Mouse (Mus musculus) intestine, embryonic 14.5 days (tissue): ENCODE results near the gene Taar2. TPM values are rescaled to one million over a fixed set of nuclear protein-coding genes. Genes with fewer than 3 reads are reported as not detected.

Experiments used
- ATAC-seq: fragments of 200-750 bp; cut with Nextera tagmentation; replicated peaks from 2 replicates; pipeline ENCODE4 v1.8.0; 2017; ENCODE audit warnings: low read depth, moderate number of reproducible peaks, moderate TSS enrichment, moderate library complexity; ENCODE audit not compliant: low FRiP score, low TSS enrichment
- DNase-seq: peaks from one replicate; pipeline ENCODE4 v3.0.0-alpha.2; 2018; ENCODE audit warnings: low spot score
- H3K27ac ChIP-seq: fragments of 300-500 bp; sonication (generic); 2 replicates; pipeline ENCODE4 v1.5.1; 2014; ENCODE audit warnings: low read depth, mild to moderate bottlenecking, control low read depth
- H3K27me3 ChIP-seq: fragments of 300-500 bp; sonication (generic); replicated peaks from 2 replicates; pipeline ENCODE4 v1.6.1; 2014; ENCODE audit warnings: low read length, control low read depth; ENCODE audit not compliant: control insufficient read depth, insufficient read depth
- H3K36me3 ChIP-seq: fragments of 300-500 bp; sonication (generic); 2 replicates; pipeline ENCODE4 v1.6.1; 2014; ENCODE audit warnings: low read length, control low read depth; ENCODE audit not compliant: control insufficient read depth, insufficient read depth
- H3K4me1 ChIP-seq: fragments of 300-500 bp; sonication (generic); replicated peaks from 2 replicates; pipeline ENCODE4 v1.6.1; 2014; ENCODE audit warnings: low read length, control low read depth, mixed read lengths; ENCODE audit not compliant: control insufficient read depth, insufficient read depth
- H3K4me2 ChIP-seq: fragments of 300-500 bp; sonication (generic); 2 replicates; pipeline ENCODE4 v1.6.1; 2014; ENCODE audit warnings: low read length
- H3K4me3 ChIP-seq: fragments of 300-500 bp; sonication (generic); 2 replicates; pipeline ENCODE4 v1.5.1; 2014; ENCODE audit warnings: low read depth, low read length, control low read depth, mixed read lengths
- H3K9ac ChIP-seq: fragments of 300-500 bp; sonication (generic); 2 replicates; pipeline ENCODE4 v1.6.1; 2014; ENCODE audit warnings: mild to moderate bottlenecking, low read length
- H3K9me3 ChIP-seq: fragments of 300-500 bp; sonication (generic); 2 replicates; pipeline ENCODE4 v1.6.1; 2016; ENCODE audit warnings: low read length, control low read depth; ENCODE audit not compliant: control insufficient read depth
- WGBS: fragments of 180-500 bp; shearing (Covaris S2); extraction: QIAGEN DNeasy Blood & Tissue Kit; methylation state at CpG from one replicate; pipeline ENCODE4 v1.1.7; 2014; 5-methylcytosine and 5-hydroxymethylcytosine counted together
- polyA plus RNA-seq: library from polyadenylated mRNA; unstranded; fragments of >200 nt; fragmentation: Nextera tagmentation; extraction: Ambion mirVana; gene quantifications from 2 replicates; pipeline ENCODE4 v1.2.1, GENCODE M21; 2014

Taar2 gene
- polyA plus RNA-seq, result 0.42 TPM in 1 of 2 replicates, not detected in the other

DNA sequence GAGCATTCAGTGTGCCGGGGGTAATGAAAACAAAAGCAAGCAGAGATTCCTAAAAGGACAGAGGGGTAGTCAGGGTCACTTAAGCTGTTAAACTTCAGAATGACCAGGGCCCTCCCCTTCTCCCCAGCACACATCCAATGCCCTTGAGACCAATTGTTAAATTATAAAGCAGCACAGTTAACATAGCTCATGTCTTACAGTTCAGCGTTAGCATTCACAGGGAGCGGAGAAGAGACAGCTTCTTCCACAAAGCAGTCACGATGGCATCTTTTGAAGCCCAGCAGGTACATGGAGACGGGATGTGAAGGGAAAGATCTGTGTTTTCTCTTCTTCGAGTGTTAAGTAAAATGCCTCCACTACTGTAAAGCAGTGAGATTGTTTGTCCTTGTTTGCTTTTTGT is at the start of gene Taar2:
Gene Taar2 (plus strand): TSS at position 261 of the 400 bp plus-strand sequence.
- no peak for ATAC-seq
- no peak within 1 kb of the TSS for H3K9ac ChIP-seq
- no peak within 1 kb of the TSS for H3K27ac ChIP-seq
- WGBS, result 55% methylated on average over 6 of the region's 6 CpGs
- no peak within 1 kb of the TSS for H3K4me3 ChIP-seq
- H3K9me3 ChIP-seq, result no peaks in the 10 kb centered on the region
- no peak for DNase-seq
- no peaks in the 10 kb centered on the region for H3K27me3 ChIP-seq
- H3K4me1 ChIP-seq, result no peaks in the 10 kb centered on the region
- H3K36me3 ChIP-seq, result no peaks in the 10 kb centered on the region
- H3K4me2 ChIP-seq, result no peak within 1 kb of the TSS

- Histone ChIP-seq H3K9me3 (no peaks in the 10 kb centered on the region), H3K27me3 (no peaks in the 10 kb centered on the region), H3K36me3 (no peaks in the 10 kb centered on the region), H3K9ac (no peak overlapping the region), H3K4me2 (no peak overlapping the region), H3K4me1 (peaks cover 8% of the 10 kb centered on the region), H3K27ac (no peak overlapping the region), H3K4me3 (no peak overlapping the region)
- no peak for ATAC-seq
- DNase-seq, result no peak
- 96% methylated on average over 1 of the region's 1 CpGs for WGBS
Measured at GRCm38 (mm10) chr10:23892987-23893386, 45.4 kb upstream of the Taar2 start.

DNA sequence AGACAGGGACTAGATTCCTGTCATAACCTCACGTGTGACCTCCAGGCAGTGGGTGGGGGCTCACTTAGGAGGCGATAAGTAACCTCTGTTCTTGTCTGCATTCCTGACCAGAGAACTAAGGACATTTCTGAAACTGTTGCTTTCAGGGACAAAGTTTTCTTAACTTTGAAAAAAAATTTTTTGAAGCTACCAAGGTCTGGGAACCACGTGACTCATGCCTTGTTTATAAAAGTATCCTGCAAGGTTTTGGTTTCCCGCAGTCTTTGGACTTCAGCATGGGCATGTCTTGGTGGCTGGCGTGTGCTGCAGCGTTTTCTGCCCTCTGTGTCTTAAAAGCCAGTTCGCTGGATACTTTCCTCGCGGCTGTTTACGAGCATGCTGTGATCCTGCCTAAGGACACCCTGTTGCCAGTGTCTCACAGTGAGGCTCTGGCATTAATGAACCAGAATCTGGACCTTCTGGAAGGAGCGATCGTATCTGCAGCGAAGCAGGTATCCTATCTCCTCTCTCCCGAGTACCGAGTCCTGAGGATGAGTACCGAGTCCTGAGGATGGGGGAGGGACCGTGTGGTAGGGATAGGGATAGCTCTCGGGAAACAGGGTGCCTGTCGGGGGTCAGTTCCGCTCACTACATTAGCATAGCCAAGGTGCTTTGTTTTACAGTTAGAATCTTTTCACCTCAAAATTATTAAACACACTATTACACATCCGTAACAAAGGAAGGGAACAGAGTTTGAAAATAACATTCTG is 43.6 kb upstream of the Taar2 start, which contains the start of gene Vnn1:
Gene Vnn1 (plus strand): TSS at position 88 of the 749 bp plus-strand sequence.
- no peak for ATAC-seq
- Histone ChIP-seq H3K4me3 (peak within 1 kb of the TSS; percentile 28), H3K4me2 (peak within 1 kb of the TSS; percentile 50), H3K9ac (peak within 1 kb of the TSS; percentile 17; the same call in 1 of the 2 replicates), H3K36me3 (no peaks in the 10 kb centered on the region), H3K27ac (no peak within 1 kb of the TSS), H3K4me1 (peaks cover 8% of the 10 kb centered on the region), H3K9me3 (no peaks in the 10 kb centered on the region), H3K27me3 (no peaks in the 10 kb centered on the region)
- 13% methylated on average over 21 of the region's 21 CpGs for WGBS
- DNase-seq, result peak; percentile 63

GRCm38 (mm10) chr10:23895376-23895775 is 43.0 kb upstream of the Taar2 start:
- Histone ChIP-seq H3K27me3 (no peaks in the 10 kb centered on the region), H3K9me3 (no peaks in the 10 kb centered on the region), H3K4me3 (no peak overlapping the region), H3K4me1 (peaks cover 8% of the 10 kb centered on the region), H3K4me2 (peak overlapping the region; percentile 50), H3K36me3 (no peaks in the 10 kb centered on the region), H3K9ac (no peak overlapping the region), H3K27ac (no peak overlapping the region)
- DNase-seq, result no peak
- ATAC-seq, result no peak
- 63% methylated on average over 7 of the region's 7 CpGs for WGBS

DNA sequence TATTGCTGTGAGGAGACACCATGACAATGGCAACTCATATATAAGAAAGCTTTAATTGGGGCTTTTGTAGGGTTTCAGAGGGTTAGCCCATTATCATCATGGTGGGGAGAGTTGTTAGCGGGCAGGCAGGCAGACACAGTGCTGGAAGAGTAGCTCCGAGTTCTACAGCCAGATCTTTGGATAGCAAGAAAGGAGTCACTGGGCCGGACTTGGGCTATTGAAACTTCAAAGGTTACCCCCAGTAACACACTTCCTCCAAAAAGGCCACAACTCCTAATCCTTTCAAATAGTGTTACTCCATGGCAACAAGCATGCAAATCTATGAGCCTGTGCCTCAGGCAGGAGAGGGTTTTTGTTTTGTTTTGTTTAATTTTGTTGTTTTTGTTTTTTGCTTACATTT is 37.3 kb upstream of the Taar2 start:
- H3K4me1 ChIP-seq, result no peaks in the 10 kb centered on the region
- H3K9me3 ChIP-seq, result no peaks in the 10 kb centered on the region
- H3K36me3 ChIP-seq, result no peaks in the 10 kb centered on the region
- ATAC-seq (no peak), DNase-seq (no peak)
- no peak overlapping the region for H3K4me2 ChIP-seq
- H3K4me3 ChIP-seq, result no peak overlapping the region
- 85% methylated on average over 3 of the region's 3 CpGs for WGBS
- no peaks in the 10 kb centered on the region for H3K27me3 ChIP-seq
- no peak overlapping the region for H3K27ac ChIP-seq
- H3K9ac ChIP-seq, result no peak overlapping the region

DNA sequence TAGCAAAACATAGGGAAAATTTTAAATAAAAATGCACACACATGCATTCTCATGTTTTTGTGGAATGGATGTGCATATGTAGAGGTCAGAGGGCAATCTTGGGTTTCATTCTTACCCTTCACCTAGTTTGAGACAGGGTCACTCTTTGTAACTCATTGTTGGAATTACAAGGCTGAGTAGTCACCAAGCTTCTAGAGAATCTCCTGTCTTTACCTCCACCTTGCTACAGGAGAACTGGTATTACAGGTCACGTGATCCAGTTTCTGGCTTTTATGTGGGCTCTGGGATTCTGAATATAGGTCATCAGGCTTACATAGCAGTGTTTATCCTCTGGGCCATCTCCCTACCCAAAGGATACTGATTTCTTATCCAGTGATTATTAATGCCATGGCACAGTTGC is 32.7 kb upstream of the Taar2 start:
- no peak for ATAC-seq
- 93% methylated on average over 1 of the region's 1 CpGs for WGBS

GRCm38 (mm10) chr10:23920056-23920455 is 18.3 kb upstream of the Taar2 start, which contains the start of gene Taar1:
Taar1 (plus strand) TSS chr10:23920356.
- no peak for ATAC-seq
- 90% methylated on average over 4 of the region's 4 CpGs for WGBS

More for the DNA sequence above, 32.7 kb upstream of the Taar2 start:
- Histone ChIP-seq H3K9ac (no peak overlapping the region), H3K9me3 (no peaks in the 10 kb centered on the region), H3K4me3 (no peak overlapping the region), H3K27me3 (no peaks in the 10 kb centered on the region), H3K4me2 (no peak overlapping the region), H3K27ac (no peak overlapping the region), H3K36me3 (no peaks in the 10 kb centered on the region), H3K4me1 (no peaks in the 10 kb centered on the region)
- DNase-seq, result no peak

DNA sequence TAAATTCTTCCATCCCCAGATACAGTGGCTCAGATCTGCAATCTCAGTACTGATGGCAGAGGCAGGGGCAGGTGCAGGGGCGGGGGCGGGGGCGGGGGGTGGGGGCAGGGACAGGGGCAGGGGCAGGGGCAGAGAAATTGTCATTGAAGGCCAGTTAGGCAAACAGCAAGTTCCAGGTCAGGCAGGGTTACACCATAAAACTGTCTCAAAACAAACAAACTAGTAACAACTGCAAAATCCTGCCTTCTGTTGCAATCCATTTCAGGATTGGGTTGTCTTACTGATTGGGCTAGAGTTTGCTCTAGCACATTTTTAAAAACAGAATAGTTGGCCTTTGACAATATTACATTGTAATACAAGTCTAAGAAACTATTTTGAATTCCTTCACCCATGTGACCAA is 15.9 kb upstream of the Taar2 start:
- ATAC-seq (no peak), DNase-seq (no peak)
- no peaks in the 10 kb centered on the region for H3K36me3 ChIP-seq
- H3K27me3 ChIP-seq, result no peaks in the 10 kb centered on the region
- no peak overlapping the region for H3K4me3 ChIP-seq
- WGBS, result 41% methylated on average over 3 of the region's 3 CpGs
- no peak overlapping the region for H3K27ac ChIP-seq
- no peak overlapping the region for H3K4me2 ChIP-seq
- H3K9me3 ChIP-seq, result no peaks in the 10 kb centered on the region
- H3K4me1 ChIP-seq, result no peaks in the 10 kb centered on the region
- no peak overlapping the region for H3K9ac ChIP-seq

More at GRCm38 (mm10) chr10:23920056-23920455, 18.3 kb upstream of the Taar2 start, which contains the start of gene Taar1:
- Histone ChIP-seq H3K27me3 (no peaks in the 10 kb centered on the region), H3K4me1 (no peaks in the 10 kb centered on the region), H3K27ac (no peak within 1 kb of the TSS), H3K4me3 (no peak within 1 kb of the TSS), H3K9me3 (no peaks in the 10 kb centered on the region), H3K36me3 (no peaks in the 10 kb centered on the region), H3K4me2 (no peak within 1 kb of the TSS), H3K9ac (no peak within 1 kb of the TSS)
- DNase-seq, result no peak

DNA sequence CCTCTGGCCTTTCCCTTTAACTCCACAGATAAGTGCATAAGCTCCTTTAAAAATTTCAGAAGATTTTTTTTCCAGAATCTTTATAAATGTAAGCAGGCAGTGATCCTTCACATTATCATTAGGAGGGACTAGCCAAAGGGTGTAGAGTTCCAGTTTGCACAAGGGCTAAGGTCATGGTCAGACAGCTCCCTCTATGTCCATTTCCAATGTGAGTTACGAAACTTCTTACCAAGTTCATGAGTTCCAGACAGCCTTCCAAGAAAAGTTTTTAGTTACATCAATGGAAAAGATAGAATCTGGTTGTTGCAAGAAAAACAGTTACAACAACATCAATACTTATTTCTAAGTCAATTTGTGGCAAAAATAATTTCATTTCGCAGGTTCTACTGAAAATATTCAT is 14.4 kb upstream of the Taar2 start:
- WGBS, result 88% methylated on average over 2 of the region's 2 CpGs
- Histone ChIP-seq H3K36me3 (no peaks in the 10 kb centered on the region), H3K4me3 (no peak overlapping the region), H3K27ac (no peak overlapping the region), H3K9me3 (no peaks in the 10 kb centered on the region), H3K4me2 (no peak overlapping the region), H3K9ac (no peak overlapping the region), H3K4me1 (no peaks in the 10 kb centered on the region), H3K27me3 (no peaks in the 10 kb centered on the region)
- ATAC-seq, result no peak
- no peak for DNase-seq
